Mouse (Mus musculus) C2C12 (cell line): ENCODE measurements at regions not wholly inside any gene's neighbourhood (a gene's known extent, or its start where the extent isn't known, plus 50 kb on each side); places are given as distances from the start of the nearest gene placed in this dataset.

ENCODE experiments used
- CEBPB ChIP-seq: IDR thresholded peaks from one replicate; pipeline ENCODE4 v1.6.1; 2011; ENCODE audit warnings: low read depth, mild to moderate bottlenecking, control low read depth, moderate library complexity
- CTCF ChIP-seq: IDR thresholded peaks from one replicate; pipeline ENCODE4 v1.5.1; 2011; ENCODE audit not compliant: control insufficient read depth, insufficient read depth, insufficient read length
- FOSL1 ChIP-seq: IDR thresholded peaks from one replicate; pipeline ENCODE4 v1.8.0; 2011; ENCODE audit warnings: mild to moderate bottlenecking, low read length; ENCODE audit not compliant: poor library complexity, insufficient read depth, severe bottlenecking
- MAX ChIP-seq: IDR thresholded peaks from one replicate; pipeline ENCODE4 v1.6.1; 2011; ENCODE audit warnings: mild to moderate bottlenecking, control low read depth
- MYOD1 ChIP-seq: IDR thresholded peaks from one replicate; pipeline ENCODE4 v1.6.1; 2011; ENCODE audit warnings: low read depth; ENCODE audit not compliant: control insufficient read depth, insufficient read length
- MYOG ChIP-seq: IDR thresholded peaks from one replicate; pipeline ENCODE4 v1.6.1; 2011; ENCODE audit not compliant: control insufficient read depth, insufficient read length; ENCODE audit errors: extremely low read depth
- USF1 ChIP-seq: IDR thresholded peaks from one replicate; pipeline ENCODE4 v1.6.1; 2011; ENCODE audit warnings: low read depth, mild to moderate bottlenecking, control low read depth, moderate library complexity

GRCm38 (mm10) chr13:51023271-51023670, 77.4 kb upstream of the Spin1 start:
- no peak for TF ChIP-seq USF1
- TF ChIP-seq MYOG: no peak
- no peak for TF ChIP-seq CTCF
- TF ChIP-seq MAX: no peak
- no peak for TF ChIP-seq MYOD1
- TF ChIP-seq CEBPB: no peak
- TF ChIP-seq FOSL1: no peak
